Mouse (Mus musculus) cerebellum, adult (tissue): ENCODE results near the gene Vps35l.

Source experiments
- ATAC-seq: cut with Nextera tagmentation; 2 replicates; pipeline ENCODE4 v1.9.2; 2017; ENCODE audit warnings: mild to moderate bottlenecking, moderate library complexity, mixed read lengths; ENCODE audit not compliant: insufficient number of reproducible peaks, low FRiP score, low TSS enrichment

The Vps35l gene

GRCm38 (mm10) chr7:118739975-118740531, at the start of gene Vps35l:
Gene Vps35l (plus strand): TSS chr7:118740226.
- ATAC-seq = peak; percentile 67; the same call in 1 of the 2 replicates

- ATAC-seq = no peak
Measured at GRCm38 (mm10) chr7:118691287-118691686, 48.7 kb upstream of the Vps35l start.

GRCm38 (mm10) chr7:118696146-118696545, 43.9 kb upstream of the Vps35l start:
- ATAC-seq = no peak

GRCm38 (mm10) chr7:118697168-118697567, 42.9 kb upstream of the Vps35l start:
- no peak for ATAC-seq

GRCm38 (mm10) chr7:118698882-118699281, 41.1 kb upstream of the Vps35l start:
- ATAC-seq = no peak

- ATAC-seq = no peak
Measured at GRCm38 (mm10) chr7:118703144-118703561, 36.9 kb upstream of the Vps35l start.

- no peak for ATAC-seq
Measured at GRCm38 (mm10) chr7:118704001-118704850, 35.8 kb upstream of the Vps35l start.

- peak; percentile 98 for ATAC-seq
Measured at GRCm38 (mm10) chr7:118705101-118705961, 34.7 kb upstream of the Vps35l start, which contains the start of gene Gde1. Gene Gde1 (minus strand): TSS chr7:118705778.

GRCm38 (mm10) chr7:118706051-118706450, 34.0 kb upstream of the Vps35l start:
- ATAC-seq = peak; percentile 24; the same call in 1 of the 2 replicates

- no peak for ATAC-seq
Measured at GRCm38 (mm10) chr7:118706488-118706887, 33.5 kb upstream of the Vps35l start.

GRCm38 (mm10) chr7:118707216-118707615, 32.8 kb upstream of the Vps35l start:
- ATAC-seq = no peak

- no peak for ATAC-seq
Measured at GRCm38 (mm10) chr7:118708002-118708401, 32.0 kb upstream of the Vps35l start.

GRCm38 (mm10) chr7:118710776-118711175, 29.2 kb upstream of the Vps35l start:
- ATAC-seq = no peak

GRCm38 (mm10) chr7:118712228-118713173, 27.5 kb upstream of the Vps35l start, which contains the start of gene Ccp110:
Gene Ccp110 (plus strand): TSS chr7:118712552.
- ATAC-seq = peak; percentile 99

GRCm38 (mm10) chr7:118714873-118715272, 25.2 kb upstream of the Vps35l start:
- no peak for ATAC-seq

GRCm38 (mm10) chr7:118718066-118718465, 22.0 kb upstream of the Vps35l start:
- ATAC-seq = no peak

GRCm38 (mm10) chr7:118723927-118724326, 16.1 kb upstream of the Vps35l start:
- no peak for ATAC-seq

GRCm38 (mm10) chr7:118725459-118725858, 14.6 kb upstream of the Vps35l start:
- ATAC-seq = no peak

GRCm38 (mm10) chr7:118728846-118729587, 11.0 kb upstream of the Vps35l start:
- ATAC-seq = no peak
